Mouse (Mus musculus) ES-E14 (cell line): ENCODE measurements around the gene Zrsr1. TPM values are rescaled to one million over a fixed set of nuclear protein-coding genes. Genes with fewer than 3 reads are reported as not detected.

Experiments
- DNase-seq: peaks from one replicate; pipeline ENCODE4 v3.0.0-alpha.2; 2013; ENCODE audit warnings: low read depth, low spot score
- H3K27ac ChIP-seq: 2 replicates; pipeline ENCODE4 v1.5.1; 2012; ENCODE audit warnings: low read depth, mild to moderate bottlenecking, low read length, moderate library complexity, mixed read lengths; ENCODE audit not compliant: poor library complexity, insufficient read depth, severe bottlenecking
- H3K36me3 ChIP-seq: 2 replicates; pipeline ENCODE4 v1.6.1; 2012; ENCODE audit warnings: mild to moderate bottlenecking, low read length, moderate library complexity, mixed read lengths; ENCODE audit not compliant: control insufficient read depth, poor library complexity, insufficient read depth, severe bottlenecking
- H3K4me1 ChIP-seq, 2 experiments: fragments of 150-350 bp in 1 of 2; sonication (generic) in 1 of 2; 2 replicates each; pipeline ENCODE4 v1.6.1; 2012; ENCODE audit warnings: low read length in 2 of 2, mild to moderate bottlenecking in 1 of 2, mixed read lengths in 1 of 2; ENCODE audit not compliant: control insufficient read depth in 2 of 2, insufficient read depth in 2 of 2, poor library complexity in 1 of 2
- H3K4me3 ChIP-seq, 2 experiments: fragments of 150-350 bp in 1 of 2; sonication (generic) in 1 of 2; 2 replicates each; pipeline ENCODE4 v1.5.1; 2012; ENCODE audit warnings: low read length in 2 of 2, low read depth in 1 of 2, mild to moderate bottlenecking in 1 of 2, mixed read lengths in 1 of 2; ENCODE audit not compliant: insufficient read depth in 1 of 2, poor library complexity in 1 of 2, severe bottlenecking in 1 of 2
- H3K9ac ChIP-seq: 2 replicates; pipeline ENCODE4 v1.6.1; 2012; ENCODE audit warnings: low read depth, mild to moderate bottlenecking, low read length, mixed read lengths; ENCODE audit not compliant: poor library complexity, insufficient read depth, severe bottlenecking
- H3K9me3 ChIP-seq: fragments of 150-350 bp; sonication (generic); 2 replicates; pipeline ENCODE4 v1.6.1; 2012; ENCODE audit warnings: low read depth, mild to moderate bottlenecking, low read length; ENCODE audit not compliant: control insufficient read depth, insufficient read depth
- CHD2 ChIP-seq: IDR thresholded peaks from 2 replicates; pipeline ENCODE4 v1.6.1; 2014; ENCODE audit warnings: mild to moderate bottlenecking, low read depth, low read length, inconsistent platforms
- HCFC1 ChIP-seq: IDR thresholded peaks from 2 replicates; pipeline ENCODE4 v1.6.1; 2012; ENCODE audit warnings: low read length, inconsistent platforms, borderline replicate concordance; ENCODE audit not compliant: insufficient read depth
- MAFK ChIP-seq: IDR thresholded peaks from 2 replicates; pipeline ENCODE4 v1.6.1; 2014; ENCODE audit warnings: mild to moderate bottlenecking, low read depth, low read length, inconsistent platforms; ENCODE audit not compliant: insufficient read depth
- ZC3H11A ChIP-seq: IDR thresholded peaks from 2 replicates; pipeline ENCODE4 v1.6.1; 2012; ENCODE audit warnings: low read depth, mild to moderate bottlenecking, inconsistent platforms, low read length, borderline replicate concordance
- ZNF384 ChIP-seq: IDR thresholded peaks from 2 replicates; pipeline ENCODE4 v1.6.1; 2012; ENCODE audit warnings: low read depth, low read length, inconsistent platforms
- in situ Hi-C, 2 experiments: fragments of 600-800 bp; cut with MboI; formaldehyde crosslinking; loops; one replicate each; pipeline ENCODE4 v1.15.1; 2025; ENCODE audit warnings: low sequenced_read_pairs in 2 of 2, inconsistent platforms in 1 of 2; ENCODE audit not compliant: unreplicated experiment in 2 of 2
- total RNA-seq: library from RNA; depleted of rRNA; stranded (reverse); fragments of 300-350 nt; gene quantifications from 2 replicates; pipeline ENCODE4 v1.2.3, GENCODE M21; 2012

The Zrsr1 gene
- total RNA-seq, 1 experiment, result 18.0 TPM

- Histone ChIP-seq H3K36me3 (peaks cover 5% of the 10 kb centered on the region; the same call in 1 of the 2 replicates), H3K9me3 (no peaks in the 10 kb centered on the region; the same call in 1 of the 2 replicates), H3K4me3 (no peak overlapping the region), H3K9ac (no peak overlapping the region), H3K27ac (no peak overlapping the region), H3K4me1 (no peaks in the 10 kb centered on the region)
- TF ChIP-seq ZNF384 (no peak), CHD2 (no peak), MAFK (no peak), ZC3H11A (no peak), HCFC1 (no peak)
- no peak for DNase-seq
- in situ Hi-C loops, result loop anchor here in 1 of 2 experiments (10.0 kb wide), 1 partner anchor 335 kb away; no protein-coding TSS in a partner anchor
Observed at GRCm38 (mm10) chr11:22969486-22969885, 2.3 kb upstream of the Zrsr1 start.

GRCm38 (mm10) chr11:22970546-22970945 lies 1.3 kb upstream of the Zrsr1 start:
- Histone ChIP-seq H3K9ac (no peak overlapping the region), H3K4me3 (no peak overlapping the region), H3K4me1 (no peaks in the 10 kb centered on the region), H3K27ac (no peak overlapping the region), H3K9me3 (no peaks in the 10 kb centered on the region; the same call in 1 of the 2 replicates), H3K36me3 (peaks cover 8% of the 10 kb centered on the region; the same call in 1 of the 2 replicates)
- no peak for DNase-seq
- TF ChIP-seq MAFK (no peak), ZNF384 (no peak), CHD2 (no peak), ZC3H11A (no peak), HCFC1 (no peak)
- in situ Hi-C loops, result no loop called here

GRCm38 (mm10) chr11:22972746-22973526 lies 1.1 kb downstream of the Zrsr1 start:
- Histone ChIP-seq H3K9ac (peak overlapping the region; percentile 80), H3K27ac (peak overlapping the region; percentile 91), H3K4me3 (peak overlapping the region; percentile 76 to 80), H3K36me3 (peaks cover 10% of the 10 kb centered on the region; the same call in 1 of the 2 replicates), H3K9me3 (no peaks in the 10 kb centered on the region; the same call in 1 of the 2 replicates), H3K4me1 (no peaks in the 10 kb centered on the region)
- TF ChIP-seq MAFK (peak; percentile 55; the same call in 1 of the 2 replicates), ZC3H11A (no peak), CHD2 (peak; percentile 93), ZNF384 (no peak), HCFC1 (no peak)
- in situ Hi-C loops, result no loop called here
- DNase-seq, result peak; percentile 60

GRCm38 (mm10) chr11:22973599-22973998 lies 1.8 kb downstream of the Zrsr1 start:
- Histone ChIP-seq H3K4me3 (peak overlapping the region; percentile 73 to 80), H3K9ac (peak overlapping the region; percentile 78; the same call in 1 of the 2 replicates), H3K9me3 (no peaks in the 10 kb centered on the region; the same call in 1 of the 2 replicates), H3K27ac (no peak overlapping the region), H3K4me1 (no peaks in the 10 kb centered on the region), H3K36me3 (peaks cover 13% of the 10 kb centered on the region; the same call in 1 of the 2 replicates)
- no peak for DNase-seq
- TF ChIP-seq MAFK (no peak), CHD2 (no peak), HCFC1 (no peak), ZC3H11A (no peak), ZNF384 (no peak)
- in situ Hi-C loops, result no loop called here

- peaks cover 16% of the 10 kb centered on the region; the same call in 1 of the 2 replicates for H3K36me3 ChIP-seq
- no peak overlapping the region for H3K27ac ChIP-seq
- H3K4me1 ChIP-seq, result peaks cover 0 to 6% of the 10 kb centered on the region in 2 experiments; a peak in 2 of 4 replicates
- H3K9ac ChIP-seq, result no peak overlapping the region
- no peak for DNase-seq
- H3K4me3 ChIP-seq, result no peak overlapping the region
- in situ Hi-C loops, result no loop called here
- H3K9me3 ChIP-seq, result no peaks in the 10 kb centered on the region
- TF ChIP-seq CHD2 (no peak), ZC3H11A (no peak), HCFC1 (no peak), ZNF384 (no peak), MAFK (no peak)
Observed at GRCm38 (mm10) chr11:22978215-22978614, 6.4 kb downstream of the Zrsr1 start.
